Mouse (Mus musculus): ENCODE results near the gene Nckap5.

DNA sequence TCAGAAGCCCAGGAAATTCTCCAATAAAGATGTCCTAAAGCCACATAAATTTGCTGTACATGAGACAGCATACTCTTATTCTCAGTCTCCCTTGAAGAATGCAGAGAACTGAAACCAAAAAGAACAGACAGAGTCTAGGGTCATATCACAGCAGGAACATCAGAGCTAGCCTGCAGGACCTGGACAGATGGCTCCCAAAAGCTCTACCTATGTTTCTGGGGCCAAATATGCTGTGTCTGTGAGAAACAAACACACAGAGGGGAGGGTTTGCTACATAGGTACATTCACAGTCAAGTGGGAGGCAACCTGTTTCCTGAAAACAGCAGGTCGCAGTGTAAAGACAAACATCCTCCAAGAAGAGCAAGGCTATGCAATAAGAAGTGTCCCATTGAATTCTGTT lies 509.9 kb downstream of the Nckap5 start:
- TF ChIP-seq POLR2A (IDR thresholded peaks at IDR 0.05; ENCODE audit: insufficient read length, low read depth): no peak
- TF ChIP-seq TCF3 (IDR thresholded peaks at IDR 0.05; ENCODE audit: insufficient read length, low read depth): no peak
- TF ChIP-seq MYOG (IDR thresholded peaks at IDR 0.05; ENCODE audit: control insufficient read depth in 1 of 3, insufficient read depth in 1 of 3, insufficient read length in 2 of 3, low read depth in 2 of 3): no peak

Data from myocyte (in vitro differentiated cells).